Mouse (Mus musculus) stomach, embryonic 14.5 days (tissue): ENCODE results near the gene Mapk14. TPM values are rescaled to one million over a fixed set of nuclear protein-coding genes. Genes with fewer than 3 reads are reported as not detected.

Experiments used
- ATAC-seq: fragments of 200-750 bp; cut with Nextera tagmentation; 2 replicates; pipeline ENCODE4 v1.8.0; 2017; ENCODE audit warnings: low read depth, moderate TSS enrichment; ENCODE audit not compliant: insufficient number of reproducible peaks, insufficient read depth, low FRiP score
- H3K27ac ChIP-seq: fragments of 300-500 bp; sonication (generic); 2 replicates; pipeline ENCODE4 v1.5.1; 2014; ENCODE audit warnings: mild to moderate bottlenecking, low read length, moderate library complexity, mixed read lengths
- H3K27me3 ChIP-seq: fragments of 300-500 bp; sonication (generic); 2 replicates; pipeline ENCODE4 v1.6.1; 2014; ENCODE audit warnings: low read length, control low read depth, mixed read lengths; ENCODE audit not compliant: control insufficient read depth, insufficient read depth
- H3K36me3 ChIP-seq: fragments of 300-500 bp; sonication (generic); 2 replicates; pipeline ENCODE4 v1.6.1; 2014; ENCODE audit warnings: mild to moderate bottlenecking, control low read depth, low read length, moderate library complexity, mixed read lengths; ENCODE audit not compliant: control insufficient read depth, insufficient read depth
- H3K4me1 ChIP-seq: fragments of 300-500 bp; sonication (generic); 2 replicates; pipeline ENCODE4 v1.6.1; 2014; ENCODE audit warnings: low read length, control low read depth, mixed read lengths; ENCODE audit not compliant: control insufficient read depth, insufficient read depth
- H3K4me2 ChIP-seq: fragments of 300-500 bp; sonication (generic); replicated peaks from 2 replicates; pipeline ENCODE4 v1.6.1; 2014; ENCODE audit warnings: low read depth, low read length, control low read depth
- H3K4me3 ChIP-seq: fragments of 300-500 bp; sonication (generic); 2 replicates; pipeline ENCODE4 v1.5.1; 2014; ENCODE audit warnings: low read depth, low read length, control low read depth
- H3K9ac ChIP-seq: fragments of 300-500 bp; sonication (generic); replicated peaks from 2 replicates; pipeline ENCODE4 v1.6.1; 2014; ENCODE audit warnings: low read depth, mild to moderate bottlenecking, control low read depth, low read length, moderate library complexity, mixed read lengths
- H3K9me3 ChIP-seq: fragments of 300-500 bp; sonication (generic); 2 replicates; pipeline ENCODE4 v1.6.1; 2016; ENCODE audit warnings: low read depth, low read length, control low read depth; ENCODE audit not compliant: control insufficient read depth
- WGBS: fragments of 180-500 bp; shearing (Covaris S2); extraction: QIAGEN DNeasy Blood & Tissue Kit; methylation state at CpG from one replicate; pipeline ENCODE4 v1.1.7; 2014; 5-methylcytosine and 5-hydroxymethylcytosine counted together
- polyA plus RNA-seq: library from polyadenylated mRNA; unstranded; fragments of >200 nt; fragmentation: Nextera tagmentation; extraction: Ambion mirVana; gene quantifications from 2 replicates; pipeline ENCODE4 v1.2.1, GENCODE M21; 2014

The Mapk14 gene
- polyA plus RNA-seq, 1 experiment from 2014 or later: 53.4 TPM

DNA sequence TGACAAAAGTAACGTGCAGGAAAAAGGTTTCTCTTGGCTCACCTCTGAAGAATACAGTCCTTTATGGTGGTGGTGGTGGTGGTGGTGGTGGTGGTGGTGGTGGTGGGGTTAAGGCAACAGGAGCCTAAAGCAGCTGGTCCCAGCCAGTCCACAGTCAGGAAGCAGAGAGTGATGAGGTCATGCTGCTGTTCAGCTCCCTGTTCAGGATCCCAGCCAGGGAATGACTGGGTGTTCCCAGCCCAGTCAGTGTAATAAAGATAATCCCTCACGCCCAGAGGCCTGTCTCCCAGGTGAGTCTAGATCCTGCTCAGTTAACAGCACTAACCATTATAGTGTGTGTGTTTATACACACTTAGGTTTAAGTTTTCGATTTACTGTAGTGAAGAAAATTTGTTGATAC is 10.6 kb downstream of the Mapk14 start:
- no peak overlapping the region for H3K27ac ChIP-seq
- H3K27me3 ChIP-seq: no peaks in the 10 kb centered on the region
- no peaks in the 10 kb centered on the region for H3K36me3 ChIP-seq
- no peak overlapping the region for H3K4me2 ChIP-seq
- 74% methylated on average over 3 of the region's 3 CpGs for WGBS
- ATAC-seq: no peak
- peaks cover 11% of the 10 kb centered on the region for H3K4me1 ChIP-seq
- no peak overlapping the region for H3K9ac ChIP-seq
- no peaks in the 10 kb centered on the region for H3K9me3 ChIP-seq
- H3K4me3 ChIP-seq: no peak overlapping the region

DNA sequence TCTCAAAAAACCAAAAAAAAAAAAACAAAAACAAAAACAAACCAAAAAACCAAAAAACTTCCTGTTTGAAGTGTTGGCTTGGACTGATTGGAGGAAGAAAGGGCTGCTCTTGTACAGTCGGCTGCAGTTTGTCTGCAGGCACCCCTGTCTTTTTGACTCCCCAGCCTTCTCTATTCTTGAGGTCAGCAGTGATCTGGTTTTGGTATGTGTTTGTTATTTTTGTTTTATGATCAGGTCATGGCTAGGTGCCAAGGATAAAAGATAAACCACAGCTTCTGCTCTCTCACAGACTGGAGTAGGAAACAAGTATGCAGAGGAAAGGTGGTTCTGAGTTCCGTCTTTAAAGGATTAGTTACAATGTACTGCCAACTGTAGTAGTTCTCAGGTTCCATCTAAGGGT is 11.5 kb downstream of the Mapk14 start:
- Histone ChIP-seq H3K27ac (no peak overlapping the region), H3K4me3 (no peak overlapping the region), H3K27me3 (no peaks in the 10 kb centered on the region), H3K4me2 (no peak overlapping the region), H3K36me3 (no peaks in the 10 kb centered on the region), H3K9ac (no peak overlapping the region), H3K9me3 (no peaks in the 10 kb centered on the region), H3K4me1 (peaks cover 4% of the 10 kb centered on the region; the same call in 1 of the 2 replicates)
- ATAC-seq: no peak
- 63% methylated on average over 2 of the region's 2 CpGs for WGBS

DNA sequence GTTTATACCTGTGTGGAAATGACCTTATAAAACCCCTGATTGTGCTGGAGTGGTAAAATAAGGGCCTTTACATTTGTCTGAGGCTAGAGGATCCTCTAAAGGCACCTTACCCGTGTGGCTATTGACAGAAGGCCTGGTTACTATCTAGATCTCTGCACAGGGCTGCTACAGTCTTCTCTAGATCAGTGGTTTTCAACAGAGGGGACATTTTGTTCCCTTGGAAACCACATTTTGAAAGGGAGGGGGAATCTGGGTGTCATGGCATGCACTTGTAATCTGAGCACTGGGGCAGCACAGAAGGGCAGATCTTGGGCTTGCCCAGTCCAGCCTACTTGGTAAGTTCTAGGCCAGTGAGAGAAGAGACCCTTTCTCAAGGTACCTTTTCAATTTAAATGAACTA is 15.6 kb downstream of the Mapk14 start:
- Histone ChIP-seq H3K9ac (no peak overlapping the region), H3K9me3 (no peaks in the 10 kb centered on the region), H3K27ac (no peak overlapping the region), H3K4me1 (peaks cover 10% of the 10 kb centered on the region), H3K4me2 (no peak overlapping the region), H3K4me3 (no peak overlapping the region), H3K36me3 (no peaks in the 10 kb centered on the region), H3K27me3 (no peaks in the 10 kb centered on the region)
- ATAC-seq: no peak
- 53% methylated on average over 1 of the region's 1 CpGs for WGBS

DNA sequence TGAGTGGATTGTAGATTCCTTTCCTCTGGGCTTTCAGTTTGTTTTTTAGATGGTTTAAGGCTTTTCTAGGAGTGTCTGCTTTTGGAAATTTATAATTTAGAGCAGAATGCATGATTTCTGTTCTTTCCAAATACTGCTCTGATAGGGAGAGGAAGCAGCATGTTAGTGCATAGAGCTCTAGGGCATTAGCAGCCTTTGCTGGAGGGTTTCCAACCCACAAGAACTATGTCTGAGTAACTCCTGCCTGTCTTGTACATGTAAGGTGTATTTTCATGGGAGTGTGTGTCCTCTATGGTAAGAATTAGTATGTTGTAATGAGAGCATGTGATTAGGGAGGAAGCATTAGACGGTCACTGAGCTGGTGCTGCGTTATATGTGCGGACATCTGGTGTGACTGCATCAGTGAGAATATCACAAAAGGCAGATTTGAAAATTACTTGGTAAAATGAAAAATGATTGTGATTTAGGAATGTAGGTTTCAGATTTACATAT is 16.1 kb downstream of the Mapk14 start:
- no peak overlapping the region for H3K4me2 ChIP-seq
- ATAC-seq: no peak
- H3K4me1 ChIP-seq: peaks cover 10% of the 10 kb centered on the region
- WGBS: 88% methylated on average over 3 of the region's 3 CpGs
- no peak overlapping the region for H3K4me3 ChIP-seq
- H3K9ac ChIP-seq: no peak overlapping the region
- H3K27me3 ChIP-seq: no peaks in the 10 kb centered on the region
- no peak overlapping the region for H3K27ac ChIP-seq
- H3K9me3 ChIP-seq: no peaks in the 10 kb centered on the region
- no peaks in the 10 kb centered on the region for H3K36me3 ChIP-seq

DNA sequence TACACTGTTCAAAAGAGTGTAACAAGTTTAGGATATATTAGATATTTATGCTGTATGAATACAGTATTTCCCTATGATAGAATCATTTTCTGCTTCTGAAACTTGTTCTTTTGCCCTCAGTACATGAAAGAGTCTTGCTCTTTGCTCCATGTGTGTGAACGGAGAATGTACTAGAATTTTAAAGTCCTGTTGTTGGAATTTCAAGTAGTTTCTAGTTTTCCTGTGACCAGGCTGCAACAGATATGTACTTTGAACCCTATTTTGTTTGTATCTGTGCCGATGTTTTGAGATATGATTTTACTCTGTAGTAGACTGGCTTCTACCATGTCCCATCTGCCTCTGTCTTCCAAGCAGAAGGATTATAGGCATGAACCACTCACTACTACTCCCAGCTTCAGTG is 16.7 kb downstream of the Mapk14 start:
- Histone ChIP-seq H3K4me3 (no peak overlapping the region), H3K9me3 (no peaks in the 10 kb centered on the region), H3K27ac (no peak overlapping the region), H3K36me3 (no peaks in the 10 kb centered on the region), H3K27me3 (no peaks in the 10 kb centered on the region), H3K4me2 (no peak overlapping the region), H3K9ac (no peak overlapping the region), H3K4me1 (peaks cover 10% of the 10 kb centered on the region)
- no peak for ATAC-seq
- WGBS: 81% methylated on average over 2 of the region's 2 CpGs

DNA sequence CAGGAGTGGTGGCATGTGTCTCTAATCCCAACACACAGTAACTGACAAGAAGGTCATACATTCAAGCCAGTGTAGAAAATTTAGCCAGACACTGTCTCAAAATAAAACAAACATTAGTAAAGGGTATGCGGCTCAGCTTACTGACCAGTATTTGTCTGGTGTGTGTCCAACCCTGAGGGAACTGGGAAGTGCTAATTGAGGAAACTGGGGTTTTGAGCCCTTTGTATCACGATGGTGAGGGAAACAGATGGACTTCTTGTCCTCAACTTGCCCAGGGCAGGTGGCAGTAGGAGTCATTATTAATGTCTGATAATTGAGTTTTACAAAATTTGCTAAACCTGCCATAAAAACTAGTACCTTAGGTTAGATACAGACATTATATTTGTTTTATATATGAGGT is 17.9 kb downstream of the Mapk14 start:
- H3K36me3 ChIP-seq: peaks cover 5% of the 10 kb centered on the region; the same call in 1 of the 2 replicates
- no peak for ATAC-seq
- WGBS: 23% methylated on average over 2 of the region's 2 CpGs
- no peak overlapping the region for H3K9ac ChIP-seq
- H3K9me3 ChIP-seq: no peaks in the 10 kb centered on the region
- H3K27me3 ChIP-seq: no peaks in the 10 kb centered on the region
- no peak overlapping the region for H3K4me3 ChIP-seq
- H3K27ac ChIP-seq: no peak overlapping the region
- no peak overlapping the region for H3K4me2 ChIP-seq
- peaks cover 10% of the 10 kb centered on the region for H3K4me1 ChIP-seq

DNA sequence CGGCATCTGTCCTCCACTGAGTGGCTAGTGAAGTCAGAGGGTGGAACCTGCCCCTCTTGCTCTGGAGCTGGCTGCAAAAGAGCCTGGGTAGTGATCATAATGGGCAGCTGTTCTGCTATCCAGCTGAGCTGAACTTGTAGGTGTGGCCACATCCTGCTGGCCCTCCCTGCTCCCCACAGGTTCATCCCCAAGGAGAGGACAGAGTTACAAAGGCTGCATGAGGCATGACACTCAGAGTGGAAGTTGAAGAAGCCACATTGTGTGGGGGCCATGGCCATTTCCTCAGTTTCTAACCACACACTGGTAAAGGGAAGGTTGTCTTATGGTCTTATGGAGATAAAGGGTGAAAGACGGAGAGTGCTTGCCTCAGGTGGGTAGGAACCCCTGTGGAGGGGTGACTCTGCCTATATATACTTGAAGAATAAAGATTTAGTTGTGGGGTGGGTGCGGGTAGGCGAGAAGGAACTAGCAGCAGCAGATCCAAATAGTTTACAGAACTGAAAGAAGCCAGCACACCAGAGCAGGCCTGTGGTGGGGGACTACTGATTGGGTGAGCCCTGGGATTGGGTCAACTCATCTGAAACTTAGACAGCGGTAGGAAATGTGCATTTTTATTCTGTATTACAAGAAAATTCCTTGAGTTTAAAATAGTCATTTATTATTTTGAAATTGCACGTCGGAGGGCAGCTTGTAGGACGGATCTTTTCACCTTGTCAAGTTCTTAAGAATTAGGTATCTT is 18.6 kb downstream of the Mapk14 start:
- ATAC-seq: no peak
- H3K27ac ChIP-seq: peak overlapping the region; percentile 23; the same call in 1 of the 2 replicates

DNA sequence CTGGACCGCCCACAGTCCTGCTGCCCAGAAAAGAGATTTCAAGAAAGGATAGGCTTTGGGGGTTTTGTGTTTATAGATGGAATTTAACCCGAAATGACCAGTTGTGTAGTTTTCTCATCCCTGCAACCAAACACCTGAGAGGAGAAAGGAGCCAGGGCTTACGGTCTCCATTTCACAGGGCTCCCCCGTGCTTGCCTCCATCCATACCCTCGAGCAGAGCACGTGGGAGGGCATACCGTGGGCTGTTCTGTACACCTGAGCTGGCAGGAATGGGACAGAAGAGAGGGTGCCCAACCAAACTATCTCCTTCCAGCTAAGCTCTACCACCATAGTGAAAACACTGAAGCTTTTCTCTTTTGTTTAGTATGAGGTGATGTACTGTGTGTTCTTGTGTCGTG is 19.2 kb downstream of the Mapk14 start:
- H3K4me3 ChIP-seq: no peak overlapping the region
- no peaks in the 10 kb centered on the region for H3K27me3 ChIP-seq
- ATAC-seq: no peak
- WGBS: 82% methylated on average over 8 of the region's 8 CpGs
- peaks cover 10% of the 10 kb centered on the region for H3K4me1 ChIP-seq
- no peak overlapping the region for H3K4me2 ChIP-seq
- no peak overlapping the region for H3K27ac ChIP-seq
- no peak overlapping the region for H3K9ac ChIP-seq
- no peaks in the 10 kb centered on the region for H3K9me3 ChIP-seq
- H3K36me3 ChIP-seq: peaks cover 9% of the 10 kb centered on the region; the same call in 1 of the 2 replicates

More for the DNA sequence above, 18.6 kb downstream of the Mapk14 start:
- Histone ChIP-seq H3K27me3 (no peaks in the 10 kb centered on the region), H3K36me3 (peaks cover 9% of the 10 kb centered on the region; the same call in 1 of the 2 replicates), H3K4me2 (no peak overlapping the region), H3K9me3 (no peaks in the 10 kb centered on the region), H3K9ac (no peak overlapping the region), H3K4me3 (no peak overlapping the region), H3K4me1 (peaks cover 10% of the 10 kb centered on the region)
- WGBS: 60% methylated on average over 8 of the region's 8 CpGs
